Mouse (Mus musculus) lung, postnatal 0 days (tissue): ENCODE measurements at regions not wholly inside any gene's neighbourhood (a gene's known extent, or its start where the extent isn't known, plus 50 kb on each side); places are given as distances from the start of the nearest gene placed in this dataset.

ENCODE experiments used
- ATAC-seq: fragments of 200-750 bp; cut with Nextera tagmentation; 2 replicates; pipeline ENCODE4 v1.8.0; 2017; ENCODE audit warnings: moderate library complexity
- DNase-seq: peaks from one replicate; pipeline ENCODE4 v3.0.0-alpha.2; 2016; ENCODE audit warnings: low spot score
- H3K27ac ChIP-seq: fragments of 300-500 bp; sonication (generic); 2 replicates; pipeline ENCODE4 v1.5.1; 2014; ENCODE audit warnings: antibody characterized with exemption, mild to moderate bottlenecking, low read length, mixed read lengths
- H3K27me3 ChIP-seq: fragments of 300-500 bp; sonication (generic); replicated peaks from 2 replicates; pipeline ENCODE4 v1.6.1; 2014; ENCODE audit warnings: low read length, mixed read lengths; ENCODE audit not compliant: insufficient read depth
- H3K36me3 ChIP-seq: fragments of 300-500 bp; sonication (generic); 2 replicates; pipeline ENCODE4 v1.6.1; 2014; ENCODE audit warnings: low read length, mixed read lengths; ENCODE audit not compliant: insufficient read depth
- H3K4me1 ChIP-seq: fragments of 300-500 bp; sonication (generic); 2 replicates; pipeline ENCODE4 v1.6.1; 2014; ENCODE audit warnings: antibody characterized with exemption, low read depth, low read length, mixed read lengths; ENCODE audit not compliant: insufficient read depth
- H3K4me2 ChIP-seq: fragments of 300-500 bp; sonication (generic); replicated peaks from 2 replicates; pipeline ENCODE4 v1.6.1; 2014; ENCODE audit warnings: low read depth, mild to moderate bottlenecking, low read length, moderate library complexity, mixed read lengths
- H3K4me3 ChIP-seq: fragments of 300-500 bp; sonication (generic); 2 replicates; pipeline ENCODE4 v1.5.1; 2014; ENCODE audit warnings: low read depth, low read length
- H3K9ac ChIP-seq: fragments of 300-500 bp; sonication (generic); replicated peaks from 2 replicates; pipeline ENCODE4 v1.6.1; 2014; ENCODE audit warnings: low read depth, mild to moderate bottlenecking
- H3K9me3 ChIP-seq: fragments of 300-500 bp; sonication (generic); 2 replicates; pipeline ENCODE4 v1.6.1; 2016; ENCODE audit warnings: low read length, mixed read lengths
- CTCF ChIP-seq: IDR thresholded peaks from 2 replicates; pipeline ENCODE4 v1.5.1; 2016; ENCODE audit warnings: antibody characterized with exemption, mild to moderate bottlenecking
- EP300 ChIP-seq: IDR thresholded peaks from 2 replicates; pipeline ENCODE4 v1.6.1; 2016; ENCODE audit warnings: antibody characterized with exemption, mild to moderate bottlenecking, control low read depth
- WGBS: fragments of 180-500 bp; shearing (Covaris S2); extraction: QIAGEN DNeasy Blood & Tissue Kit; methylation state at CpG from one replicate; pipeline ENCODE4 v1.1.7; 2014; 5-methylcytosine and 5-hydroxymethylcytosine counted together

GRCm38 (mm10) chr8:10931266-10931665, 77.0 kb downstream of the Irs2 start:
- 82% methylated on average over 4 of the region's 4 CpGs for WGBS
- Histone ChIP-seq H3K27ac (no peak overlapping the region), H3K4me3 (no peak overlapping the region), H3K9me3 (no peaks in the 10 kb centered on the region), H3K4me1 (no peaks in the 10 kb centered on the region), H3K4me2 (no peak overlapping the region), H3K9ac (no peak overlapping the region), H3K36me3 (no peaks in the 10 kb centered on the region), H3K27me3 (no peaks in the 10 kb centered on the region)
- DNase-seq (no peak), ATAC-seq (no peak)
- TF ChIP-seq CTCF (no peak), EP300 (no peak)

DNA sequence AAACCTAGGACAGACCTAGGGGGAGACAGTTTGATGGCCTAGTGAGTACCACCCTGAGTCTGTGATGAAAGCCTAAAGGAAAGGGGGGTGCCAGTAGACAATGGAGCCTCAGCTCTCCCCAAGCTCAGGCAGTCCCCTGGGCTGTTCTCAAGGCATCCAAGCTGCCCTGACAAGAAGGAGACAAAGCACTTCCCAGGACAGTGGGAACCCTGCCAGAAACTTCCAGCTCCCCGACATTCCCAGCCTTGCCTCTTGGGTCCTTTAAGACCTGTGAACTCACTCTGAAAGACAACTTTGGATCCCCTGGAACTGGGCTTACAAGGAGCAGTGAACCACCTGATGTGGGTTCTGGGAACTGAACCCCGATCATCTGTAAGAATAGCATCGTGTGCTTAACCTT, 79.4 kb downstream of the Irs2 start:
- H3K4me3 ChIP-seq, result no peak overlapping the region
- WGBS, result 61% methylated on average over 3 of the region's 3 CpGs
- no peaks in the 10 kb centered on the region; the same call in 1 of the 2 replicates for H3K27me3 ChIP-seq
- H3K9me3 ChIP-seq, result no peaks in the 10 kb centered on the region
- TF ChIP-seq CTCF (no peak), EP300 (no peak)
- peak overlapping the region; percentile 10; the same call in 1 of the 2 replicates for H3K27ac ChIP-seq
- DNase-seq (no peak), ATAC-seq (no peak)
- H3K36me3 ChIP-seq, result no peaks in the 10 kb centered on the region
- H3K4me2 ChIP-seq, result no peak overlapping the region
- no peak overlapping the region for H3K9ac ChIP-seq
- H3K4me1 ChIP-seq, result peaks cover 5% of the 10 kb centered on the region; the same call in 1 of the 2 replicates

GRCm38 (mm10) chr8:10928342-10928794, 79.9 kb downstream of the Irs2 start:
- H3K27me3 ChIP-seq, result no peaks in the 10 kb centered on the region; the same call in 1 of the 2 replicates
- DNase-seq (peak; percentile 97), ATAC-seq (peak; percentile 92)
- H3K9me3 ChIP-seq, result no peaks in the 10 kb centered on the region
- H3K27ac ChIP-seq, result peak overlapping the region; percentile 10; the same call in 1 of the 2 replicates
- H3K36me3 ChIP-seq, result no peaks in the 10 kb centered on the region
- no peak overlapping the region for H3K4me2 ChIP-seq
- peaks cover 10% of the 10 kb centered on the region; the same call in 1 of the 2 replicates for H3K4me1 ChIP-seq
- no peak overlapping the region for H3K4me3 ChIP-seq
- H3K9ac ChIP-seq, result no peak overlapping the region
- peak; percentile 22; the same call in 1 of the 2 replicates for TF ChIP-seq CTCF
- peak; percentile 73 for TF ChIP-seq EP300
- 24% methylated on average over 17 of the region's 17 CpGs for WGBS

DNA sequence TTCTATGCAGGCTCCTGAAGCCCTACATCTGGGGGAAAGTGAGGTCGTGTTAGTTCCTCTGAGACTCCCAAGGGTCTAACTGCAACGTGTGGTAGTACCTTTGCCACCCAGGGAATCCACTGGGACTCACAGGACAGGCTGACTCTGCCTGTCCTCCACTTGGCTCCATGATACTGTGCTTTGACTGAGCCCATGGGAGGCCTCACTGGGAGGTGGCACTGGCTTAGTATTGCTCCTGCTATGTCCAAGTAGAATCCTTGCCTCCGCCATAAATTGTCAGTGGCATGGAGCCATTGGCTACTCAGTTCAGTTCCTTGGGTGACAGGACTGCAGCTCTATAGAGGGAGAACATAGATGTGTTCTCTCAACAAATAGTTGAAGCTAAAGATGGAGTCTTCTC, 81.1 kb downstream of the Irs2 start:
- H3K4me1 ChIP-seq, result peaks cover 12% of the 10 kb centered on the region; the same call in 1 of the 2 replicates
- ATAC-seq, result no peak

GRCm38 (mm10) chr8:10926518-10926915, 81.7 kb downstream of the Irs2 start:
- Histone ChIP-seq H3K9ac (no peak overlapping the region), H3K4me2 (no peak overlapping the region), H3K4me1 (peaks cover 16% of the 10 kb centered on the region; the same call in 1 of the 2 replicates), H3K27me3 (no peaks in the 10 kb centered on the region; the same call in 1 of the 2 replicates), H3K27ac (no peak overlapping the region), H3K9me3 (no peaks in the 10 kb centered on the region), H3K36me3 (no peaks in the 10 kb centered on the region), H3K4me3 (no peak overlapping the region)
- ATAC-seq (no peak), DNase-seq (no peak)
- no peak for TF ChIP-seq CTCF
- no peak for TF ChIP-seq EP300

More for the DNA sequence above, 81.1 kb downstream of the Irs2 start:
- TF ChIP-seq CTCF (no peak), EP300 (no peak)
- H3K36me3 ChIP-seq, result no peaks in the 10 kb centered on the region
- no peaks in the 10 kb centered on the region for H3K9me3 ChIP-seq
- H3K27me3 ChIP-seq, result no peaks in the 10 kb centered on the region; the same call in 1 of the 2 replicates
- no peak for DNase-seq
- H3K4me3 ChIP-seq, result no peak overlapping the region
- H3K9ac ChIP-seq, result no peak overlapping the region
- WGBS, result 67% methylated on average over 3 of the region's 3 CpGs
- H3K27ac ChIP-seq, result no peak overlapping the region
- H3K4me2 ChIP-seq, result no peak overlapping the region

- no peaks in the 10 kb centered on the region for H3K36me3 ChIP-seq
- DNase-seq (no peak), ATAC-seq (no peak)
- no peak overlapping the region for H3K4me3 ChIP-seq
- H3K4me1 ChIP-seq, result peaks cover 16% of the 10 kb centered on the region; the same call in 1 of the 2 replicates
- no peak overlapping the region for H3K4me2 ChIP-seq
- H3K27me3 ChIP-seq, result no peaks in the 10 kb centered on the region; the same call in 1 of the 2 replicates
- WGBS, result 30% methylated on average over 18 of the region's 18 CpGs
- no peak overlapping the region for H3K27ac ChIP-seq
- H3K9ac ChIP-seq, result no peak overlapping the region
- H3K9me3 ChIP-seq, result no peaks in the 10 kb centered on the region
- TF ChIP-seq EP300 (no peak), CTCF (no peak)
These were observed 82.4 kb downstream of the Irs2 start for GRCm38 (mm10) chr8:10925582-10926517.
